ENCODE assay signal across 13 mouse cellular contexts in the genomic region with DNA sequence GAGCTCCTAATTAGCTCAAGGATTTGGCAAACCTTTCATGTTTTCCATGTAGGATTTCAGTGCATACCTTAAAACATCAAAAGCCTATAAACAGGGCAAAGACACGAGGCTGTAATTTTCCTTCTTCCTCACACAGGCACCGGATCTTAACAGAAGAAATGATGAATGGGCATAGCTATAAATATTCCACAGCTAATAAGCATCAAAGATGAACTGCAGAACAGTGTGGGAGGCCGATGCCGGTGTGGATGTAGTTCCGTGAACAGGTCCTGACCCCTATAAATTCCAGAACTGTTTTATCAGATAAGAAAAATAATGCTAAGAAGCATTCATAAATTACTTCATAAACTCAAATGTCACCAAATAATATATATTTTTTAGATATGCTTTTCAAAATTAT.
"Had no signal": no experiment of that assay in that cellular context is flagged by ENCODE, and none has a peak within 500 bp of the region (broad histone marks: within the 10 kb centered on the region; RNA-seq: fewer than 3 reads in every experiment).

No protein-coding gene starts in this region.

- H3K27me3 ChIP-seq: intestine, embryonic 15.5 days; liver, embryonic 13.5 days; lung, embryonic 15.5 days; neural tube, embryonic 12.5 days had no signal

- H3K4me2 ChIP-seq: intestine, embryonic 15.5 days; liver, embryonic 13.5 days; lung, embryonic 15.5 days; neural tube, embryonic 12.5 days had no signal

- H3K27ac ChIP-seq: intestine, embryonic 15.5 days; left cerebral cortex, adult 2 months; liver, embryonic 13.5 days; lung, embryonic 15.5 days; macrophage; neural tube, embryonic 12.5 days; stomach, postnatal 0 days had no signal

- H3K36me3 ChIP-seq: intestine, embryonic 15.5 days; liver, embryonic 13.5 days; lung, embryonic 15.5 days; neural tube, embryonic 12.5 days had no signal

- H3K4me3 ChIP-seq: intestine, embryonic 15.5 days; left cerebral cortex, adult 2 months; liver, embryonic 13.5 days; lung, embryonic 15.5 days; megakaryocyte, embryonic 14.5 days; neural tube, embryonic 12.5 days had no signal

- H3K9ac ChIP-seq: intestine, embryonic 15.5 days; liver, embryonic 13.5 days; liver, postnatal 0 days; lung, embryonic 15.5 days; neural tube, embryonic 12.5 days had no signal

- ATAC-seq: intestine, embryonic 15.5 days; liver, postnatal 0 days had no signal

- H3K9me3 ChIP-seq: intestine, embryonic 15.5 days; liver, embryonic 13.5 days; lung, embryonic 15.5 days; megakaryocyte, embryonic 14.5 days; neural tube, embryonic 12.5 days had no signal

- DNase-seq: kidney, adult 18-20 months; liver; liver, embryonic 13.5 days; liver, postnatal 0 days; lung, postnatal 14 days; thymus, postnatal 4 days had no signal

- H3K4me1 ChIP-seq: intestine, embryonic 15.5 days had no signal
